Mouse (Mus musculus) stomach, postnatal 0 days (tissue): ENCODE measurements at regions not wholly inside any gene's neighbourhood (a gene's known extent, or its start where the extent isn't known, plus 50 kb on each side); places are given as distances from the start of the nearest gene placed in this dataset.
"Not testable (repeated sequence)": the region's sequence is repeated elsewhere in the genome, so short reads cannot be mapped to it uniquely, and the experiment has no call there.

Experiments used
- ATAC-seq: fragments of 200-750 bp; cut with Nextera tagmentation; 2 replicates; pipeline ENCODE4 v1.8.0; 2017; ENCODE audit not compliant: low FRiP score, low TSS enrichment
- DNase-seq: peaks from one replicate; pipeline ENCODE4 v3.0.0-alpha.2; 2016; ENCODE audit warnings: low spot score
- H3K27ac ChIP-seq: fragments of 300-500 bp; sonication (generic); replicated peaks from 2 replicates; pipeline ENCODE4 v1.5.1; 2014; ENCODE audit warnings: mild to moderate bottlenecking, control low read depth
- H3K27me3 ChIP-seq: fragments of 300-500 bp; sonication (generic); 2 replicates; pipeline ENCODE4 v1.6.1; 2014; ENCODE audit warnings: low read length; ENCODE audit not compliant: control insufficient read depth, insufficient read depth
- H3K36me3 ChIP-seq: fragments of 300-500 bp; sonication (generic); 2 replicates; pipeline ENCODE4 v1.6.1; 2014; ENCODE audit warnings: low read length, mixed read lengths; ENCODE audit not compliant: control insufficient read depth, insufficient read depth
- H3K4me1 ChIP-seq: fragments of 300-500 bp; sonication (generic); replicated peaks from 2 replicates; pipeline ENCODE4 v1.6.1; 2014; ENCODE audit warnings: antibody characterized with exemption; ENCODE audit not compliant: control insufficient read depth, insufficient read depth
- H3K4me2 ChIP-seq: fragments of 300-500 bp; sonication (generic); replicated peaks from 2 replicates; pipeline ENCODE4 v1.6.1; 2014; ENCODE audit warnings: low read depth, mild to moderate bottlenecking, control low read depth, moderate library complexity
- H3K4me3 ChIP-seq: fragments of 300-500 bp; sonication (generic); 2 replicates; pipeline ENCODE4 v1.5.1; 2014; ENCODE audit warnings: low read depth, low read length, control low read depth
- H3K9ac ChIP-seq: fragments of 300-500 bp; sonication (generic); 2 replicates; pipeline ENCODE4 v1.6.1; 2014; ENCODE audit warnings: mild to moderate bottlenecking, low read length, control low read depth, mixed read lengths
- H3K9me3 ChIP-seq: fragments of 300-500 bp; sonication (generic); 2 replicates; pipeline ENCODE4 v1.6.1; 2016; ENCODE audit warnings: low read length; ENCODE audit not compliant: control insufficient read depth
- CTCF ChIP-seq: IDR thresholded peaks from 2 replicates; pipeline ENCODE4 v1.5.1; 2016; ENCODE audit warnings: antibody characterized with exemption, low read depth, mild to moderate bottlenecking, moderate library complexity
- EP300 ChIP-seq: optimal IDR thresholded peaks from 2 replicates; pipeline ENCODE3; 2016; ENCODE audit warnings: antibody characterized with exemption
- WGBS: fragments of 180-500 bp; shearing (Covaris S2); extraction: QIAGEN DNeasy Blood & Tissue Kit; methylation state at CpG from one replicate; pipeline ENCODE4 v1.1.7; 2014; 5-methylcytosine and 5-hydroxymethylcytosine counted together

- Histone ChIP-seq H3K9me3 (no peaks in the 10 kb centered on the region), H3K27ac (no peak overlapping the region), H3K36me3 (no peaks in the 10 kb centered on the region), H3K4me1 (no peaks in the 10 kb centered on the region), H3K9ac (no peak overlapping the region), H3K27me3 (no peaks in the 10 kb centered on the region; the same call in 1 of the 2 replicates), H3K4me3 (no peak overlapping the region), H3K4me2 (no peak overlapping the region)
- 76% methylated on average over 3 of the region's 3 CpGs for WGBS
- DNase-seq, result no peak
- no peak for ATAC-seq
- TF ChIP-seq EP300, result no peak
- no peak for TF ChIP-seq CTCF
These were observed 156.2 kb downstream of the Enc1 start for GRCm38 (mm10) chr13:97396899-97397640.

- not testable (repeated sequence) for DNase-seq, H3K27me3 ChIP-seq, H3K9me3 ChIP-seq, H3K9ac ChIP-seq, H3K27ac ChIP-seq, H3K4me2 ChIP-seq, H3K4me1 ChIP-seq, H3K4me3 ChIP-seq, H3K36me3 ChIP-seq, ATAC-seq
- 66% methylated on average over 2 of the region's 2 CpGs for WGBS
These were observed 155.4 kb downstream of the Enc1 start for GRCm38 (mm10) chr13:97396286-97396685.

GRCm38 (mm10) chr13:97394756-97395454 lies 154.0 kb downstream of the Enc1 start:
- ATAC-seq, result no peak
- Histone ChIP-seq H3K36me3 (no peaks in the 10 kb centered on the region), H3K27me3 (no peaks in the 10 kb centered on the region; the same call in 1 of the 2 replicates), H3K4me3 (no peak overlapping the region), H3K4me2 (no peak overlapping the region), H3K27ac (no peak overlapping the region), H3K9ac (no peak overlapping the region), H3K4me1 (no peaks in the 10 kb centered on the region), H3K9me3 (no peaks in the 10 kb centered on the region)
- TF ChIP-seq CTCF (no peak), EP300 (no peak)
- no peak for DNase-seq
- 69% methylated on average over 7 of the region's 7 CpGs for WGBS

- no peak overlapping the region for H3K9ac ChIP-seq
- 72% methylated on average over 4 of the region's 4 CpGs for WGBS
- H3K27ac ChIP-seq, result no peak overlapping the region
- no peaks in the 10 kb centered on the region for H3K36me3 ChIP-seq
- H3K4me1 ChIP-seq, result no peaks in the 10 kb centered on the region
- no peak for TF ChIP-seq CTCF
- H3K4me2 ChIP-seq, result no peak overlapping the region
- no peaks in the 10 kb centered on the region; the same call in 1 of the 2 replicates for H3K27me3 ChIP-seq
- DNase-seq (no peak), ATAC-seq (no peak)
- no peaks in the 10 kb centered on the region for H3K9me3 ChIP-seq
- H3K4me3 ChIP-seq, result no peak overlapping the region
These were observed 153.2 kb downstream of the Enc1 start for GRCm38 (mm10) chr13:97394071-97394470.

- no peaks in the 10 kb centered on the region for H3K9me3 ChIP-seq
- 87% methylated on average over 7 of the region's 7 CpGs for WGBS
- H3K4me2 ChIP-seq, result no peak overlapping the region
- ATAC-seq, result no peak
- no peaks in the 10 kb centered on the region for H3K36me3 ChIP-seq
- no peaks in the 10 kb centered on the region; the same call in 1 of the 2 replicates for H3K27me3 ChIP-seq
- DNase-seq, result no peak
- no peak overlapping the region for H3K27ac ChIP-seq
- H3K4me3 ChIP-seq, result no peak overlapping the region
- no peak for TF ChIP-seq EP300
- TF ChIP-seq CTCF, result no peak
- no peaks in the 10 kb centered on the region for H3K4me1 ChIP-seq
- H3K9ac ChIP-seq, result no peak overlapping the region
These were observed 152.6 kb downstream of the Enc1 start for GRCm38 (mm10) chr13:97393456-97393855.

- H3K36me3 ChIP-seq, result no peaks in the 10 kb centered on the region
- H3K27ac ChIP-seq, result no peak overlapping the region
- H3K27me3 ChIP-seq, result no peaks in the 10 kb centered on the region; the same call in 1 of the 2 replicates
- DNase-seq (no peak), ATAC-seq (peak; percentile 30; the same call in 1 of the 2 replicates)
- TF ChIP-seq EP300 (no peak), CTCF (no peak)
- no peaks in the 10 kb centered on the region for H3K9me3 ChIP-seq
- H3K4me1 ChIP-seq, result no peaks in the 10 kb centered on the region
- H3K9ac ChIP-seq, result no peak overlapping the region
- 19% methylated on average over 11 of the region's 11 CpGs for WGBS
- H3K4me2 ChIP-seq, result 0 out of 2 replicates have a peak overlapping the region, but pooled peaks have one; percentile 15
- no peak overlapping the region for H3K4me3 ChIP-seq
These were observed 149.6 kb downstream of the Enc1 start for GRCm38 (mm10) chr13:97390449-97390930.
